In genomic region chr14:50929951-50930350, GRCm38 (mm10) we compare ENCODE assay signal across 8 mouse cellular contexts. TPM values are rescaled to one million over a fixed set of nuclear protein-coding genes. Genes with fewer than 3 reads are reported as not detected.
DNase-seq lines count a peak whose midpoint lies in the region; ATAC-seq lines count a peak whose summit lies in the region.

No protein-coding gene starts in this region.

- H3K36me3 ChIP-seq in kidney, embryonic 16.5 days (ENCODE audit: insufficient read depth, low read length), result peaks cover 29% of the 10 kb centered on the region
- H3K36me3 ChIP-seq in embryonic facial prominence, embryonic 11.5 days (replicated peaks; ENCODE audit: control insufficient read depth, insufficient read depth, low read depth, low read length), result peaks cover 10% of the 10 kb centered on the region; the same call in 1 of the 2 replicates
- H3K36me3 ChIP-seq in hindbrain, embryonic 16.5 days (ENCODE audit: control insufficient read depth, insufficient read depth, low read length), result peaks cover 22% of the 10 kb centered on the region
- peaks cover 36% of the 10 kb centered on the region for H3K36me3 ChIP-seq in midbrain, embryonic 12.5 days

- H3K9me3 ChIP-seq in kidney, embryonic 16.5 days (ENCODE audit: low read length), result no peaks in the 10 kb centered on the region
- H3K9me3 ChIP-seq in embryonic facial prominence, embryonic 11.5 days (replicated peaks; ENCODE audit: control insufficient read depth, low read length), result no peaks in the 10 kb centered on the region
- H3K9me3 ChIP-seq in hindbrain, embryonic 16.5 days (ENCODE audit: control insufficient read depth, low read length), result no peaks in the 10 kb centered on the region
- no peaks in the 10 kb centered on the region for H3K9me3 ChIP-seq in midbrain, embryonic 12.5 days

- peak overlapping the region; percentile 93 for H3K9ac ChIP-seq in kidney, embryonic 16.5 days (replicated peaks; ENCODE audit: low read length)
- peak overlapping the region; percentile 93 for H3K9ac ChIP-seq in embryonic facial prominence, embryonic 11.5 days (replicated peaks; ENCODE audit: low read length)
- peak overlapping the region; percentile 98 for H3K9ac ChIP-seq in hindbrain, embryonic 16.5 days (ENCODE audit: low read depth, low read length)
- H3K9ac ChIP-seq in midbrain, embryonic 12.5 days (replicated peaks), result peak overlapping the region; percentile 96

- 15% methylated on average over 10 of the region's 10 CpGs for WGBS in kidney, embryonic 16.5 days
- 19% methylated on average over 10 of the region's 10 CpGs for WGBS in embryonic facial prominence, embryonic 11.5 days
- 14% methylated on average over 10 of the region's 10 CpGs for WGBS in hindbrain, embryonic 16.5 days
- WGBS in midbrain, embryonic 12.5 days, result 20% methylated on average over 10 of the region's 10 CpGs

- no peak for ATAC-seq in kidney, embryonic 16.5 days (ENCODE audit: low FRiP score, low TSS enrichment)
- ATAC-seq in embryonic facial prominence, embryonic 11.5 days (replicated peaks; ENCODE audit: insufficient number of reproducible peaks, low FRiP score, low TSS enrichment, low read depth), result no peak
- ATAC-seq in hindbrain, embryonic 16.5 days, result no peak
- ATAC-seq in midbrain, embryonic 12.5 days (ENCODE audit: low FRiP score, low read depth), result no peak

- H3K4me1 ChIP-seq in kidney, embryonic 16.5 days (ENCODE audit: insufficient read depth, low read length), result peaks cover 22% of the 10 kb centered on the region
- no peaks in the 10 kb centered on the region for H3K4me1 ChIP-seq in embryonic facial prominence, embryonic 11.5 days (ENCODE audit: control insufficient read depth, insufficient read depth, low read length)
- H3K4me1 ChIP-seq in hindbrain, embryonic 16.5 days (ENCODE audit: control insufficient read depth, insufficient read depth, low read depth, low read length), result peaks cover 24% of the 10 kb centered on the region
- H3K4me1 ChIP-seq in midbrain, embryonic 12.5 days, result peaks cover 32% of the 10 kb centered on the region

- peak overlapping the region; percentile 62 for H3K4me2 ChIP-seq in kidney, embryonic 16.5 days (replicated peaks; ENCODE audit: low read depth, low read length)
- H3K4me2 ChIP-seq in embryonic facial prominence, embryonic 11.5 days (ENCODE audit: low read depth, low read length), result peak overlapping the region; percentile 82
- H3K4me2 ChIP-seq in hindbrain, embryonic 16.5 days (ENCODE audit: low read length), result peak overlapping the region; percentile 88
- peak overlapping the region; percentile 75 for H3K4me2 ChIP-seq in midbrain, embryonic 12.5 days (replicated peaks)

- DNase-seq in kidney, postnatal 4 days, result no peak
- DNase-seq in embryonic facial prominence, embryonic 11.5 days (ENCODE audit: low spot score), result no peak
- no peak for DNase-seq in right cerebral cortex, adult 18-20 months
- no peak for DNase-seq in ovary, postnatal 10 days (ENCODE audit: low spot score)
- no peak for DNase-seq in urinary bladder, adult 18-20 months (ENCODE audit: low spot score in 2 of 2)

- H3K27ac ChIP-seq in kidney, embryonic 16.5 days (ENCODE audit: low read length), result peak overlapping the region; percentile 85
- H3K27ac ChIP-seq in embryonic facial prominence, embryonic 11.5 days (replicated peaks; ENCODE audit: low read depth, low read length), result no peak overlapping the region
- H3K27ac ChIP-seq in hindbrain, embryonic 16.5 days (ENCODE audit: low read depth, low read length), result peak overlapping the region; percentile 91
- H3K27ac ChIP-seq in midbrain, embryonic 12.5 days (replicated peaks), result peak overlapping the region; percentile 84

- H3K27me3 ChIP-seq in kidney, embryonic 16.5 days (ENCODE audit: insufficient read depth, low read length), result no peaks in the 10 kb centered on the region
- H3K27me3 ChIP-seq in embryonic facial prominence, embryonic 11.5 days (ENCODE audit: control insufficient read depth, insufficient read depth, low read length), result no peaks in the 10 kb centered on the region
- H3K27me3 ChIP-seq in hindbrain, embryonic 16.5 days (replicated peaks; ENCODE audit: control insufficient read depth, insufficient read depth, low read length), result no peaks in the 10 kb centered on the region
- no peaks in the 10 kb centered on the region for H3K27me3 ChIP-seq in midbrain, embryonic 12.5 days

- peak overlapping the region; percentile 86 for H3K4me3 ChIP-seq in kidney, embryonic 16.5 days (ENCODE audit: low read length)
- H3K4me3 ChIP-seq in embryonic facial prominence, embryonic 11.5 days (ENCODE audit: low read depth, low read length), result peak overlapping the region; percentile 94
- H3K4me3 ChIP-seq in hindbrain, embryonic 16.5 days (ENCODE audit: low read length), result peak overlapping the region; percentile 90
- peak overlapping the region; percentile 96 for H3K4me3 ChIP-seq in midbrain, embryonic 12.5 days

RNA-seq across cellular contexts. Expression of gene Pip4p1, which starts 0.7 kb away (rescaled TPM):
- polyA plus RNA-seq in kidney, embryonic 16.5 days (2015; fragmentation: Nextera tagmentation; extraction: Ambion mirVana), result 57.7 and 60.8 TPM in 2 replicates
- polyA plus RNA-seq in embryonic facial prominence, embryonic 11.5 days (2014; fragmentation: Nextera tagmentation; extraction: Ambion mirVana), result 49.1 and 52.4 TPM in 2 replicates
- 104 and 113 TPM in 2 replicates for polyA plus RNA-seq in hindbrain, embryonic 16.5 days (2015; fragmentation: Nextera tagmentation; extraction: Ambion mirVana)
- 68.3 and 72.8 TPM in 2 replicates for polyA plus RNA-seq in midbrain, embryonic 12.5 days (2016; fragmentation: Nextera tagmentation; extraction: Ambion mirVana)

RNA-seq across cellular contexts. Expression of gene Pnp, which starts 0.9 kb away (rescaled TPM):
- 78.2 and 79.3 TPM in 2 replicates for polyA plus RNA-seq in kidney, embryonic 16.5 days (2015; fragmentation: Nextera tagmentation; extraction: Ambion mirVana)
- polyA plus RNA-seq in embryonic facial prominence, embryonic 11.5 days (2014; fragmentation: Nextera tagmentation; extraction: Ambion mirVana), result 72.0 and 72.8 TPM in 2 replicates
- 23.4 and 24.0 TPM in 2 replicates for polyA plus RNA-seq in hindbrain, embryonic 16.5 days (2015; fragmentation: Nextera tagmentation; extraction: Ambion mirVana)
- polyA plus RNA-seq in midbrain, embryonic 12.5 days (2016; fragmentation: Nextera tagmentation; extraction: Ambion mirVana), result 50.0 and 50.1 TPM in 2 replicates

RNA-seq across cellular contexts. Expression of gene Apex1, which starts 5.2 kb away (rescaled TPM):
- polyA plus RNA-seq in kidney, embryonic 16.5 days (2015; fragmentation: Nextera tagmentation; extraction: Ambion mirVana), result 276 and 285 TPM in 2 replicates
- polyA plus RNA-seq in embryonic facial prominence, embryonic 11.5 days (2014; fragmentation: Nextera tagmentation; extraction: Ambion mirVana), result 471 and 486 TPM in 2 replicates
- 158 and 167 TPM in 2 replicates for polyA plus RNA-seq in hindbrain, embryonic 16.5 days (2015; fragmentation: Nextera tagmentation; extraction: Ambion mirVana)
- polyA plus RNA-seq in midbrain, embryonic 12.5 days (2016; fragmentation: Nextera tagmentation; extraction: Ambion mirVana), result 321 and 333 TPM in 2 replicates

RNA-seq across cellular contexts. Expression of gene Osgep, which starts 5.3 kb away (rescaled TPM):
- polyA plus RNA-seq in kidney, embryonic 16.5 days (2015; fragmentation: Nextera tagmentation; extraction: Ambion mirVana), result 176 and 196 TPM in 2 replicates
- polyA plus RNA-seq in embryonic facial prominence, embryonic 11.5 days (2014; fragmentation: Nextera tagmentation; extraction: Ambion mirVana), result 188 and 208 TPM in 2 replicates
- polyA plus RNA-seq in hindbrain, embryonic 16.5 days (2015; fragmentation: Nextera tagmentation; extraction: Ambion mirVana), result 110 and 111 TPM in 2 replicates
- 141 and 147 TPM in 2 replicates for polyA plus RNA-seq in midbrain, embryonic 12.5 days (2016; fragmentation: Nextera tagmentation; extraction: Ambion mirVana)

RNA-seq across cellular contexts. Expression of gene Gm49342, which starts 14.4 kb away (rescaled TPM):
- polyA plus RNA-seq in kidney, embryonic 16.5 days (2015; fragmentation: Nextera tagmentation; extraction: Ambion mirVana), result not detected in 2 replicates
- not detected in 2 replicates for polyA plus RNA-seq in embryonic facial prominence, embryonic 11.5 days (2014; fragmentation: Nextera tagmentation; extraction: Ambion mirVana)
- not detected in 2 replicates for polyA plus RNA-seq in hindbrain, embryonic 16.5 days (2015; fragmentation: Nextera tagmentation; extraction: Ambion mirVana)
- polyA plus RNA-seq in midbrain, embryonic 12.5 days (2016; fragmentation: Nextera tagmentation; extraction: Ambion mirVana), result not detected in 2 replicates
